Mouse (Mus musculus): ENCODE results near the gene Rai14. TPM values are rescaled to one million over a fixed set of nuclear protein-coding genes. Genes with fewer than 3 reads are reported as not detected.

Rai14 gene
- polyA plus RNA-seq, 1 experiment from 2014 or later = 4.8 TPM

DNA sequence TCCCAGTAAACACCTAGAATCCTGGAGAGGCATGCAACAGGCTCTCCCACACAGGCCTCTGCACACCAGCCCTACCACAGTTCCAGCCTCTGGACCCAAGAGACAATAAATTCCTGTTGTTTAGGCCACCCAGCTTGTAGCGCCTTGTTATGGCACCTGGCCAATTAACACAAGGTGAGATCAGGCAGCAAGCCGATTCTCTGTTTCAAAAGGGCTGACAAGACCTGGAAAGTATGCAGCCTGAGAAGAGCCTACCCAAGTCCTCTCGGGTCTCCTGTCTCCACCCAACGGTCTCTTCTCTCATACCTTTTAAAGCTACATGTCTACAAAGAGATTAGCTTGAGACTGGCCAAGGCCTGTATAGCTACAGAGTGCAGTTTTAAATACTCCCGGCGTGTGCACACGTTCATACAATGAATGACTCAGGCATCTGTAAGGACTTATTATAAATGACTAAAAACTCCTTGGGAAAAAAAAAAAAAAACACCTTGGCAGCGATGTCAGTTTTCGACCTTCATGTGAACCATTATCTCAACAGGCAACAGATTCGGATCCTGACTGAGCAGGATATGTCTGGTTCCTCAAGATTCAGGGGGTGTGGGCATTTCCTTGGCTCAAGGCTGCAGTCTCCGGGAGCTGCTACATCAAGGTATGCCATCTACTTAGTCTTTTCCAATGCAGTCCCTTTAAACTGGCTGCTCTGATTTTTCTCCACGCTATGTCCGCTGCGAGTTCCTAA is 28.6 kb downstream of the Rai14 start:
- no peak for TF ChIP-seq CTCF (IDR thresholded peaks at IDR 0.05; ENCODE audit: low read depth)
- TF ChIP-seq EP300 (IDR thresholded peaks at IDR 0.05; ENCODE audit: low read depth) = no peak
- Histone ChIP-seq H3K9me3 (ENCODE audit: low read length) (no peaks in the 10 kb centered on the region), H3K27ac (ENCODE audit: low read depth) (0 out of 2 replicates have a peak overlapping the region, but pooled peaks have one; percentile 12), H3K27me3 (ENCODE audit: insufficient read depth, low read length) (no peaks in the 10 kb centered on the region), H3K9ac (replicated peaks) (no peak overlapping the region; the same call in 1 of the 2 replicates), H3K4me1 (ENCODE audit: insufficient read depth) (peaks cover 11% of the 10 kb centered on the region), H3K36me3 (replicated peaks; ENCODE audit: insufficient read depth, low read length) (no peaks in the 10 kb centered on the region), H3K4me2 (ENCODE audit: low read depth, low read length) (no peak overlapping the region), H3K4me3 (ENCODE audit: low read depth, low read length) (no peak overlapping the region)
- ATAC-seq (no peak; the same call in 1 of the 2 replicates), DNase-seq (peak; percentile 33)
- WGBS (ENCODE audit: insufficient replicate concordance) = 66% methylated on average over 14 of the region's 14 CpGs

DNA sequence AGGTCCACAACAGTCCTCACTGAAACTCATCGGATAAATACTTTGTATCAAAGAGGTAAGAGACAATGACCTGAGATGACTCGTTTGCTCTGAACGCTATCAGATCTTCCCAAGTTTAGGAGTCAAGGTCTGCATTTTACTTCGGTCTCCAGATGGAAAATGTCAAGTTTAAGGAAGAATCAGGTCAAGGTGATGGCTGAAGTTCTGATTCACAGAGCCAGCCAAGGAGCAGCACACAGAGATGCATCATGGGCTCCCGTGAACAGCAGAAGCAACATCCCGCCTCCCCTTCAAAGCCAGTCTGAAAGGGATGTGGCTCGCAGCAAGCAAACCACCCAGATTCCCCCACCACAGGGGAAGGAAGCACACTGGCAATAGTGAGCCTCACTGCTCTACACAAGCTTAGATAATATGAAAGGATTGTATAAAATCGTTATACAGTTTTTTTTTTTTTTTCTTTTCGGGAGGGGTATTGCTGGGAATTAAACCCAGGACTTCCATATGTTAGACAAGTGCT is 30.7 kb downstream of the Rai14 start:
- DNase-seq (no peak), ATAC-seq (no peak)
- no peaks in the 10 kb centered on the region for H3K27me3 ChIP-seq (ENCODE audit: insufficient read depth, low read length)
- no peaks in the 10 kb centered on the region for H3K36me3 ChIP-seq (replicated peaks; ENCODE audit: insufficient read depth, low read length)
- WGBS (ENCODE audit: insufficient replicate concordance) = 75% methylated on average over 9 of the region's 9 CpGs
- no peak overlapping the region for H3K4me2 ChIP-seq (ENCODE audit: low read depth, low read length)
- H3K27ac ChIP-seq (ENCODE audit: low read depth) = no peak overlapping the region
- no peak overlapping the region for H3K9ac ChIP-seq (replicated peaks)
- peaks cover 8% of the 10 kb centered on the region for H3K4me1 ChIP-seq (ENCODE audit: insufficient read depth)
- no peaks in the 10 kb centered on the region for H3K9me3 ChIP-seq (ENCODE audit: low read length)
- TF ChIP-seq CTCF (IDR thresholded peaks at IDR 0.05; ENCODE audit: low read depth) (no peak), EP300 (IDR thresholded peaks at IDR 0.05; ENCODE audit: low read depth) (no peak)
- H3K4me3 ChIP-seq (ENCODE audit: low read depth, low read length) = no peak overlapping the region

DNA sequence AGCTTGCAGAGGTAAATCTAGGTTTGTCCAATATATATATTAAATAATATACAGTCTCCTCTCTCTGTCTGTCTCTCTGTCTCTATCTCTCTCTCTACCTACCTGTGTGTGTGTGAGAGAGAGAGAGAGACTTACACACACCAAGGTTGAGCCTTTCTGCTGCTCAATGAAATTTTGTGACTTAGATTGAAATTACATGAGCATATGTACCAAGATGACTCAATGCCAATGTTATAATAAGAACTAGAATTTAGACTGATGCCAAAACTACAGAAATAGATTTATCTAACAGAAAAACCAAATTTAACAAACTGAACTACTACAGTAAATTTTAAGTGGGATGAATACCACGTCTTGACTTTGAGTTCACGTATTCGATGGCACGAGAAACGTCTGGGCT is 33.9 kb downstream of the Rai14 start:
- Histone ChIP-seq H3K9me3 (ENCODE audit: low read length) (no peaks in the 10 kb centered on the region), H3K4me3 (ENCODE audit: low read depth, low read length) (no peak overlapping the region), H3K27ac (ENCODE audit: low read depth) (no peak overlapping the region), H3K36me3 (replicated peaks; ENCODE audit: insufficient read depth, low read length) (no peaks in the 10 kb centered on the region), H3K27me3 (ENCODE audit: insufficient read depth, low read length) (no peaks in the 10 kb centered on the region), H3K9ac (replicated peaks) (no peak overlapping the region), H3K4me1 (ENCODE audit: insufficient read depth) (peaks cover 1% of the 10 kb centered on the region; the same call in 1 of the 2 replicates), H3K4me2 (ENCODE audit: low read depth, low read length) (no peak overlapping the region)
- ATAC-seq = no peak
- no peak for DNase-seq
- TF ChIP-seq CTCF (IDR thresholded peaks at IDR 0.05; ENCODE audit: low read depth) (no peak), EP300 (IDR thresholded peaks at IDR 0.05; ENCODE audit: low read depth) (no peak)
- 78% methylated on average over 5 of the region's 5 CpGs for WGBS (ENCODE audit: insufficient replicate concordance)

DNA sequence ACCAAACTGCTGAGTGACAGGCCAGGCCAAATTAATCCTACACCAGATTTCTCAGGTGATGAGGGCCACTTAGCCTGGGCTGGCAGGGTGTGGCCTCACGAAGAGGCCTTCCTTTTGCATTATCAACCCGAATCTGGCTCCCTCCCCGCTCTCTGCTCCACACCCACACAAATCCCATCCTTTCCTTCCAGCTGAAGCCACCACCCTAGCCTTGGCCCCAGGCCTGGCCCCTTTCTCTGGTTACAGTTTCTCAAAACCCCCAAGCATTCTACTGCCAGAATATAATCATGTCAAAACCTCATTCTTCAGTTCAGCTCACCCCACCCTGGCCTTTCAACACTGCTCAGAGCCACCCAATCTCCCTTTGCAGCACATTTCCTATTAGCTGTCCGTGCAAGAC is 34.9 kb downstream of the Rai14 start:
- no peaks in the 10 kb centered on the region; the same call in 1 of the 2 replicates for H3K4me1 ChIP-seq (ENCODE audit: insufficient read depth)
- no peak for ATAC-seq
- no peak overlapping the region for H3K4me3 ChIP-seq (ENCODE audit: low read depth, low read length)
- no peak overlapping the region for H3K27ac ChIP-seq (ENCODE audit: low read depth)
- no peaks in the 10 kb centered on the region for H3K27me3 ChIP-seq (ENCODE audit: insufficient read depth, low read length)
- DNase-seq = no peak
- no peak overlapping the region for H3K9ac ChIP-seq (replicated peaks)
- no peaks in the 10 kb centered on the region for H3K9me3 ChIP-seq (ENCODE audit: low read length)
- H3K4me2 ChIP-seq (ENCODE audit: low read depth, low read length) = no peak overlapping the region
- no peaks in the 10 kb centered on the region for H3K36me3 ChIP-seq (replicated peaks; ENCODE audit: insufficient read depth, low read length)
- 63% methylated on average over 4 of the region's 4 CpGs for WGBS (ENCODE audit: insufficient replicate concordance)
- TF ChIP-seq CTCF (IDR thresholded peaks at IDR 0.05; ENCODE audit: low read depth) (no peak), EP300 (IDR thresholded peaks at IDR 0.05; ENCODE audit: low read depth) (no peak)

- H3K9ac ChIP-seq (replicated peaks) = no peak overlapping the region
- H3K9me3 ChIP-seq (ENCODE audit: low read length) = no peaks in the 10 kb centered on the region
- TF ChIP-seq CTCF (IDR thresholded peaks at IDR 0.05; ENCODE audit: low read depth) = no peak
- TF ChIP-seq EP300 (IDR thresholded peaks at IDR 0.05; ENCODE audit: low read depth) = no peak
- H3K27ac ChIP-seq (ENCODE audit: low read depth) = no peak overlapping the region
- WGBS (ENCODE audit: insufficient replicate concordance) = 71% methylated on average over 5 of the region's 5 CpGs
- DNase-seq (no peak), ATAC-seq (peak; percentile 61)
- H3K4me1 ChIP-seq (ENCODE audit: insufficient read depth) = 0 out of 2 replicates have a peak, but pooled peaks cover 10% of the 10 kb centered on the region
- H3K4me3 ChIP-seq (ENCODE audit: low read depth, low read length) = no peak overlapping the region
- H3K27me3 ChIP-seq (ENCODE audit: insufficient read depth, low read length) = no peaks in the 10 kb centered on the region
- no peak overlapping the region for H3K4me2 ChIP-seq (ENCODE audit: low read depth, low read length)
- H3K36me3 ChIP-seq (replicated peaks; ENCODE audit: insufficient read depth, low read length) = no peaks in the 10 kb centered on the region
Observed at GRCm38 (mm10) chr15:10675801-10676200, 38.6 kb downstream of the Rai14 start.

GRCm38 (mm10) chr15:10672880-10673279 is 41.5 kb downstream of the Rai14 start:
- TF ChIP-seq CTCF (IDR thresholded peaks at IDR 0.05; ENCODE audit: low read depth) (no peak), EP300 (IDR thresholded peaks at IDR 0.05; ENCODE audit: low read depth) (no peak)
- no peak for DNase-seq
- 57% methylated on average over 5 of the region's 5 CpGs for WGBS (ENCODE audit: insufficient replicate concordance)
- Histone ChIP-seq H3K9ac (replicated peaks) (no peak overlapping the region), H3K4me2 (ENCODE audit: low read depth, low read length) (no peak overlapping the region), H3K9me3 (ENCODE audit: low read length) (no peaks in the 10 kb centered on the region), H3K4me1 (ENCODE audit: insufficient read depth) (0 out of 2 replicates have a peak, but pooled peaks cover 10% of the 10 kb centered on the region), H3K4me3 (ENCODE audit: low read depth, low read length) (no peak overlapping the region), H3K27ac (ENCODE audit: low read depth) (no peak overlapping the region), H3K27me3 (ENCODE audit: insufficient read depth, low read length) (no peaks in the 10 kb centered on the region), H3K36me3 (replicated peaks; ENCODE audit: insufficient read depth, low read length) (no peaks in the 10 kb centered on the region)
- no peak for ATAC-seq

Measured in liver, postnatal 0 days (tissue).